Mouse (Mus musculus) liver, embryonic 14.5 days (tissue): ENCODE data around the gene Gtf2ird2.

Experiments
- CTCF ChIP-seq: IDR thresholded peaks from 2 replicates; pipeline ENCODE4 v1.5.1; 2016; ENCODE audit warnings: antibody characterized with exemption, low read depth, control low read depth
- EP300 ChIP-seq: IDR thresholded peaks from 2 replicates; pipeline ENCODE4 v1.6.1; 2016; ENCODE audit warnings: antibody characterized with exemption, low read depth

DNA sequence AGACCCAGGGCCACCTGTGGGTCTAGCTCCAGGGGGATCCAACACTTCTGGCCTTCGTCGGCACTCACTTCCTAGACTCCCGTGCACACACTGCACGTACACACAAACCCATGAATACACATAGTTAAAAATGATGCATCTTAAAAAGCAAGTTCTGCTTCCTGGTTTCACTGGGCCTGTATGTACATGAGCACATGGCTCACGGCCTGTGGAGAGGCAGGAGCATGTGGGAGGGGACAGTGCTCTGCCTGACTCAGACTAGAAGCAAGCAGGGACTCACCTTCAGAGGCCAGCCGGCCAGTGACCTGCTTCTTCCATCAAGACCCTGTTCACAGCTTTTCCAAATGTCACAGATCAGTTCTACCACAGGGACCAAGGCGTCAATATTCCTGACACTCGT, 9.8 kb downstream of the Gtf2ird2 start:
- TF ChIP-seq CTCF (no peak), EP300 (no peak)
